Mouse (Mus musculus) cerebellum, adult 18-20 months (tissue): Measurements from ENCODE around the gene Anks1b.

ENCODE experiments used
- DNase-seq, 2 experiments: peaks; one replicate each; pipeline ENCODE4 v3.0.0; 2021

The Anks1b gene

GRCm38 (mm10) chr10:89975431-89975841 lies 102.1 kb downstream of the Anks1b start:
- DNase-seq = peak; percentile 32 to 45

GRCm38 (mm10) chr10:89976577-89976976 lies 103.3 kb downstream of the Anks1b start:
- peak in 1 of 2 experiments; percentile 11 for DNase-seq

GRCm38 (mm10) chr10:89994171-89994570 lies 120.9 kb downstream of the Anks1b start:
- DNase-seq = no peak

- DNase-seq = no peak
These were observed 122.5 kb downstream of the Anks1b start for GRCm38 (mm10) chr10:89995621-89996428.

GRCm38 (mm10) chr10:90003980-90004729 lies 130.8 kb downstream of the Anks1b start:
- DNase-seq = no peak

GRCm38 (mm10) chr10:90004882-90005281 lies 131.6 kb downstream of the Anks1b start:
- no peak for DNase-seq

- no peak for DNase-seq
These were observed 159.7 kb downstream of the Anks1b start for GRCm38 (mm10) chr10:90033037-90033436.

- peak; percentile 54 to 56 for DNase-seq
These were observed 170.0 kb downstream of the Anks1b start for GRCm38 (mm10) chr10:90043287-90043686.

- peak; percentile 58 to 75 for DNase-seq
These were observed 170.5 kb downstream of the Anks1b start for GRCm38 (mm10) chr10:90043773-90044172.

GRCm38 (mm10) chr10:90044229-90044628 lies 170.9 kb downstream of the Anks1b start:
- DNase-seq = peak in 1 of 2 experiments; percentile 27

GRCm38 (mm10) chr10:90068651-90069050 lies 195.3 kb downstream of the Anks1b start:
- DNase-seq = no peak

- no peak for DNase-seq
These were observed 204.6 kb downstream of the Anks1b start for GRCm38 (mm10) chr10:90077930-90078329.

GRCm38 (mm10) chr10:90081151-90081550 lies 207.8 kb downstream of the Anks1b start:
- peak; percentile 38 to 44 for DNase-seq

GRCm38 (mm10) chr10:90081630-90082029 lies 208.3 kb downstream of the Anks1b start:
- DNase-seq = peak in 1 of 2 experiments; percentile 38

GRCm38 (mm10) chr10:90093877-90094276 lies 220.6 kb downstream of the Anks1b start:
- DNase-seq = no peak

- no peak for DNase-seq
These were observed 239.4 kb downstream of the Anks1b start for GRCm38 (mm10) chr10:90112662-90113061.

GRCm38 (mm10) chr10:90116867-90117266 lies 243.6 kb downstream of the Anks1b start:
- no peak for DNase-seq

- peak; percentile 40 to 64 for DNase-seq
These were observed 244.5 kb downstream of the Anks1b start for GRCm38 (mm10) chr10:90117836-90118235.

- DNase-seq = no peak
These were observed 264.2 kb downstream of the Anks1b start for GRCm38 (mm10) chr10:90137538-90137937.

GRCm38 (mm10) chr10:90140947-90141346 lies 267.6 kb downstream of the Anks1b start:
- DNase-seq = no peak

- no peak for DNase-seq
These were observed 271.1 kb downstream of the Anks1b start for GRCm38 (mm10) chr10:90144444-90144843.

- no peak for DNase-seq
These were observed 278.2 kb downstream of the Anks1b start for GRCm38 (mm10) chr10:90151510-90151909.

- DNase-seq = peak; percentile 39 to 44
These were observed 296.8 kb downstream of the Anks1b start for GRCm38 (mm10) chr10:90169941-90170580.
